Mouse (Mus musculus) inflammation-experienced regulatory T-cells (primary cell): ENCODE measurements around the gene Npff. TPM values are rescaled to one million over a fixed set of nuclear protein-coding genes. Genes with fewer than 3 reads are reported as not detected.

ENCODE experiments used
- polyA plus RNA-seq, 2 experiments: library from polyadenylated mRNA; unstranded; fragments of 100-300 nt; shearing (Covaris generic); gene quantifications; one replicate each; pipeline ENCODE4 v1.2.1; 2017

The Npff gene
- polyA plus RNA-seq = 1 to 10 TPM; 5.1 to 7.0 TPM

GRCm38 (mm10) chr15:102524892-102525485 is at the start of gene Npff:
Gene Npff, minus strand, starts transcription at chr15:102524942.

GRCm38 (mm10) chr15:102517976-102518858 is 6.5 kb downstream of the Npff start, which contains the start of gene Tarbp2:
Gene Tarbp2, plus strand, starts transcription at chr15:102518192.

GRCm38 (mm10) chr15:102516728-102517404 is 7.9 kb downstream of the Npff start, which contains the start of gene Map3k12:
Gene Map3k12, minus strand, starts transcription at chr15:102517064.

GRCm38 (mm10) chr15:102503447-102503846 is 21.3 kb downstream of the Npff start, which contains the start of gene Gm10337:
Gene Gm10337, plus strand, starts transcription at chr15:102503722.

Other genes starting within 250 kb of the Npff start
- 100 to 1,000 TPM; 101 to 121 TPM for gene Mfsd5, start 245.5 kb downstream of the Npff start, polyA plus RNA-seq
- gene Espl1, start 228.7 kb downstream of the Npff start, polyA plus RNA-seq = 1 to 10 TPM in 1 of 2 experiments, under 1 TPM in 1; 0.60 to 1.9 TPM
- gene Pfdn5, start 198.8 kb downstream of the Npff start, polyA plus RNA-seq = 100 to 1,000 TPM; 410 to 478 TPM
- 10 to 100 TPM; 81.7 to 90.3 TPM for gene Myg1, start 193.2 kb downstream of the Npff start, polyA plus RNA-seq
- gene Aaas, start 174.2 kb downstream of the Npff start, polyA plus RNA-seq = 10 to 100 TPM; 50.8 to 79.0 TPM
- under 1 TPM in 1 of 2 experiments, not detected in 1; 0.33 TPM for gene Sp7, start 157.8 kb downstream of the Npff start, polyA plus RNA-seq
- 10 to 100 TPM; 14.5 to 14.9 TPM for gene Sp1, start 118.8 kb downstream of the Npff start, polyA plus RNA-seq
- under 1 TPM; 0.38 to 0.94 TPM for gene Amhr2, start 79.6 kb downstream of the Npff start, polyA plus RNA-seq
- gene Prr13, start 65.9 kb downstream of the Npff start, polyA plus RNA-seq = 100 to 1,000 TPM; 513 to 642 TPM
- gene Pcbp2, start 54.4 kb downstream of the Npff start, polyA plus RNA-seq = 100 to 1,000 TPM in 1 of 2 experiments, 10 to 100 TPM in 1; 95.8 to 136 TPM
- gene Gm10337, start 21.2 kb downstream of the Npff start, polyA plus RNA-seq = not detected
- 1 to 10 TPM; 8.9 to 9.2 TPM for gene Map3k12, start 7.9 kb downstream of the Npff start, polyA plus RNA-seq
- 10 to 100 TPM; 50.6 to 57.9 TPM for gene Tarbp2, start 6.8 kb downstream of the Npff start, polyA plus RNA-seq
- gene Gm28047, start 100.1 kb upstream of the Npff start, polyA plus RNA-seq = not detected
- gene Atf7, start 100.5 kb upstream of the Npff start, polyA plus RNA-seq = 10 to 100 TPM; 39.2 to 45.9 TPM
- 10 to 100 TPM; 13.5 to 20.1 TPM for gene Atp5g2, start 147.4 kb upstream of the Npff start, polyA plus RNA-seq
- 10 to 100 TPM; 32.4 to 44.9 TPM for gene Calcoco1, start 197.2 kb upstream of the Npff start, polyA plus RNA-seq